Comparison of ENCODE assay signal across 8 mouse cellular contexts in genomic region chr16:46496031-46496868, GRCm38 (mm10). TPM values are rescaled to one million over a fixed set of nuclear protein-coding genes. Genes with fewer than 3 reads are reported as not detected.
DNase-seq lines count a peak whose midpoint lies in the region; ATAC-seq lines count a peak whose summit lies in the region.

No protein-coding gene starts in this region.

- peak; percentile 16 to 30 for ATAC-seq in hematopoietic stem cell, adult 5-6 weeks (replicated peaks in 1 of 2; ENCODE audit: insufficient read depth in 1 of 2, low FRiP score in 2 of 2, low TSS enrichment in 1 of 2, low read depth in 1 of 2, poor library complexity in 2 of 2, severe bottlenecking in 2 of 2)

- peak; percentile 65 for DNase-seq in ZHBTc4 (ENCODE audit: low read depth, low spot score)
- DNase-seq in cerebellum, postnatal 10 days: peak; percentile 70 to 75
- DNase-seq in frontal cortex, postnatal 14 days (ENCODE audit: low spot score in 2 of 2): peak; percentile 14 to 28
- peak; percentile 41 to 57 for DNase-seq in layer of hippocampus, postnatal 10 days (ENCODE audit: low spot score in 2 of 2)
- peak; percentile 59 for DNase-seq in lung, postnatal 14 days
- DNase-seq in right cerebral cortex, adult 2 months (ENCODE audit: low spot score in 2 of 2): peak; percentile 31 to 52
- DNase-seq in c-Kit-positive CD71-positive TER-119-positive erythroid progenitor cells, embryonic 14.5 days (ENCODE audit: low spot score): no peak

RNA-seq across cellular contexts. Expression of gene Nectin3, which starts 2.1 kb away (rescaled TPM):
- total RNA-seq in hematopoietic stem cell, adult 5-6 weeks (2017): 2.9 and 3.8 TPM in 2 replicates
- total RNA-seq in layer of hippocampus, postnatal 10 days (2021): 10 to 100 TPM; 75.8 to 89.9 TPM

Comparison
In these comparisons a context has a peak if more than half of its experiments do, and no peak if none do; other contexts are left out.
1. RNA of gene Nectin3, which starts 2.1 kb away (total RNA-seq): 75.8 to 89.9 TPM in layer of hippocampus, postnatal 10 days; 2.9 to 3.8 TPM in hematopoietic stem cell, adult 5-6 weeks; every median in the first group is over 10 times any median in the second.